Mouse (Mus musculus): ENCODE measurements around the gene Ttll7. TPM values are rescaled to one million over a fixed set of nuclear protein-coding genes. Genes with fewer than 3 reads are reported as not detected.

Gene Ttll7
- polyA plus RNA-seq (2014; fragmentation: Nextera tagmentation; extraction: Ambion mirVana) = 2.9 and 3.4 TPM in 2 replicates

GRCm38 (mm10) chr3:146851966-146852891 is at the start of gene Ttll7:
Gene Ttll7 (plus strand): TSS chr3:146852367.
- no peaks in the 10 kb centered on the region for H3K9me3 ChIP-seq (ENCODE audit: control insufficient read depth, low read depth, low read length)
- H3K4me3 ChIP-seq (ENCODE audit: low read depth, low read length) = peak within 1 kb of the TSS; percentile 57
- peak within 1 kb of the TSS; percentile 45 for H3K9ac ChIP-seq (replicated peaks; ENCODE audit: low read depth, low read length)
- no peak within 1 kb of the TSS for H3K27ac ChIP-seq (ENCODE audit: low read length)
- H3K4me1 ChIP-seq (ENCODE audit: control insufficient read depth, insufficient read depth, low read length) = peaks cover 7% of the 10 kb centered on the region; the same call in 1 of the 2 replicates
- peak; percentile 96 for ATAC-seq (ENCODE audit: insufficient number of reproducible peaks, insufficient read depth, low FRiP score, low read depth)
- no peaks in the 10 kb centered on the region for H3K36me3 ChIP-seq (ENCODE audit: control insufficient read depth, insufficient read depth, low read length)
- no peaks in the 10 kb centered on the region for H3K27me3 ChIP-seq (ENCODE audit: control insufficient read depth, insufficient read depth, low read length)
- WGBS = under 1% methylated on average over 36 of the region's 36 CpGs
- H3K4me2 ChIP-seq (replicated peaks; ENCODE audit: low read depth, low read length) = peak within 1 kb of the TSS; percentile 92

DNA sequence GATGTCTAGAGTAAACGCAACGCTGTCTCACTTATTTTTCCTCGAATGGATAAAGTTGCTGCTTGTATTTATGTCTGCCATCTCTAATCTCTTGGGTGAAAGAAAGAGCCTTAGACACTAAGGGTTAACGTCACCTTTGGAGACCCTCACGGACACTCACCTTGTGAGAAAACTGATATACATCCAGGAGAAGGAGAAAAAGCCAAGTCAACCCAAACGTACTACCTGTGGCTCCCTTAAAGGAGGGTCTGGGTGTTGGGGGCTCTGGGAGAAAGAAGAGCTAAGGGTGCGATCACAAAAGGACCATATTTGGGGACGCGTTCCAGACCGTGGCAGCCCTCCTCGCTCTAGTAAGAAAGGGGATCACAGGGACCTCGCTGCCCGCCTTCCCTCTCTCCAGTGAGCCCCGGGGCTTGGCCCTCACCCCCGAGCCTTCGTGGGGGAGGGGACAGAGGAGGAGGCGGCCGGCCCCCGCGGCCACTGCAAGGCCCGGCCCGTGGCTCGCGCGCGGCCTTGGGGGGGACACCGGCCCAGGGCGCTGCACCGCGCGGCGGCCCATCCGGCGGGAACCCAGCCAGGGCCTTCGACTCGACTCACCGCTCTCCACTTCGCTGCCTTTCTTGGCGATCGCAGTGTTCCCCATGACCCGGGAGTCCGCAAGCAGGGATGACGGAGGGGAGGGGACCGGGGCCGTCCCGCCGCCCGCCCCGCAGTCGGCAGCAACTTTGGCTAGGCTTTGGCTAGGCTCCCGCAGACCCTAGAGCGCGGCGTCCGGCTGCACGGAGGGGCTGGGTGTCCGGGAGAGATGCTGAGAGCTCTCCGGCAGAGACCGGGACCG is 39.9 kb upstream of the Ttll7 start:
- under 1% methylated on average over 44 of the region's 60 CpGs for WGBS

DNA sequence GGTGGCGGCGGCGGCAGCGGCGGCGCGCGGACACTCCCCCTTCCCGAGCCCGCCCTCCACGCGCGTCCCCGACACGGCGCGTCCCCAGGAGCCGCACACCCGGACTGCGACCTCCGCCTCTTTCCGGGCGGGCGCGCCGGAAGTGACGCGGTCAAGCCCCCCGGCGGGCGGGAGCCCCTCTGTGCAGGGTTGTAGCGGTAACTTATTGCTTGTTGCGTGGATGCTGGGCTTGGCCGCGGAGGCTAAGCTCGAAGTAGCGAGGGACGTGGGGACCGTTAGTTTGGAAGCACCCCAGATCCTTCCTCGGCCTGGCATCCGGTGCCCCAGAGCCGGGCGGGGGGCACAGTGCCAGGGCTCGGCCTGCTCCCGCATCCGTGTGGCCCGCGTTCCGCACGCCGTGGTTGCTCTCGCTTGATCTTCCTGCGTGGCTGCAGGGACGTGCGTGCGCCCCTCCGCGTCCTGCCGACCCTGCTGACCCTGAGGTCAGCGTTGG is 39.2 kb upstream of the Ttll7 start, which contains the start of gene Prkacb:
Gene Prkacb, minus strand, starts transcription at position 90 of the 493 bp plus-strand sequence.
- Histone ChIP-seq H3K27me3 (ENCODE audit: control insufficient read depth, insufficient read depth, low read length) (no peaks in the 10 kb centered on the region), H3K4me2 (replicated peaks; ENCODE audit: low read depth, low read length) (peak within 1 kb of the TSS; percentile 72), H3K36me3 (ENCODE audit: control insufficient read depth, insufficient read depth, low read length) (no peaks in the 10 kb centered on the region), H3K4me1 (ENCODE audit: control insufficient read depth, insufficient read depth, low read length) (peaks cover 4% of the 10 kb centered on the region; the same call in 1 of the 2 replicates), H3K9ac (replicated peaks; ENCODE audit: low read depth, low read length) (peak within 1 kb of the TSS; percentile 83), H3K9me3 (ENCODE audit: control insufficient read depth, low read depth, low read length) (no peaks in the 10 kb centered on the region), H3K27ac (ENCODE audit: low read length) (peak within 1 kb of the TSS; percentile 87), H3K4me3 (ENCODE audit: low read depth, low read length) (peak within 1 kb of the TSS; percentile 69)
- ATAC-seq (ENCODE audit: insufficient number of reproducible peaks, insufficient read depth, low FRiP score, low read depth) = peak; percentile 96
- WGBS = under 1% methylated on average over 33 of the region's 60 CpGs

More for the DNA sequence above, 39.9 kb upstream of the Ttll7 start:
- H3K36me3 ChIP-seq (ENCODE audit: control insufficient read depth, insufficient read depth, low read length) = no peaks in the 10 kb centered on the region
- H3K27ac ChIP-seq (ENCODE audit: low read length) = peak overlapping the region; percentile 87
- peak overlapping the region; percentile 83 for H3K9ac ChIP-seq (replicated peaks; ENCODE audit: low read depth, low read length)
- H3K4me2 ChIP-seq (replicated peaks; ENCODE audit: low read depth, low read length) = peak overlapping the region; percentile 61
- no peaks in the 10 kb centered on the region for H3K9me3 ChIP-seq (ENCODE audit: control insufficient read depth, low read depth, low read length)
- peak overlapping the region; percentile 69 for H3K4me3 ChIP-seq (ENCODE audit: low read depth, low read length)
- H3K27me3 ChIP-seq (ENCODE audit: control insufficient read depth, insufficient read depth, low read length) = no peaks in the 10 kb centered on the region
- peaks cover 4% of the 10 kb centered on the region; the same call in 1 of the 2 replicates for H3K4me1 ChIP-seq (ENCODE audit: control insufficient read depth, insufficient read depth, low read length)
- peak; percentile 74 for ATAC-seq (ENCODE audit: insufficient number of reproducible peaks, insufficient read depth, low FRiP score, low read depth)

DNA sequence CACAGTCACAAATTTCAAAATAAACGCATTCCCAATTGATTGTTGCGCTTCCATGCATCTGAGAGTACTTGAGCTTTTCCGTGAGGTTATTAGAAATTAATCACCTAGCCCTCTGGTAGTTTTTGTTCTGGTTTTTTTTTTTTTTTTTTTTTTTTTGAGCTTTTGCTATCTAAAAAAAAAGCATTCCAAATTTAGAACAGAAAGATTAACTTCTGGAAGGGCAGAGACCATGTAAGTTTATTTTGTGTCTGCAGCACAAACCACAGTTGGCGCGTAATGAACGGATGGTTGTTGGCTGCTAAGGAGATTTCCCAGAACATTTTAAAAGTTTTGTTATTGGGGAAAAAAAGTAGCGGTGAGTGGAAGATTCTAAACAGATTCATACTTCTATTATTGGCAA is 38.5 kb upstream of the Ttll7 start:
- Histone ChIP-seq H3K36me3 (ENCODE audit: control insufficient read depth, insufficient read depth, low read length) (no peaks in the 10 kb centered on the region), H3K27me3 (ENCODE audit: control insufficient read depth, insufficient read depth, low read length) (no peaks in the 10 kb centered on the region), H3K4me3 (ENCODE audit: low read depth, low read length) (peak overlapping the region; percentile 69), H3K9me3 (ENCODE audit: control insufficient read depth, low read depth, low read length) (no peaks in the 10 kb centered on the region), H3K4me2 (replicated peaks; ENCODE audit: low read depth, low read length) (peak overlapping the region; percentile 72), H3K9ac (replicated peaks; ENCODE audit: low read depth, low read length) (no peak overlapping the region; the same call in 1 of the 2 replicates), H3K4me1 (ENCODE audit: control insufficient read depth, insufficient read depth, low read length) (peaks cover 4% of the 10 kb centered on the region; the same call in 1 of the 2 replicates), H3K27ac (ENCODE audit: low read length) (no peak overlapping the region)
- WGBS = 43% methylated on average over 7 of the region's 7 CpGs
- ATAC-seq (ENCODE audit: insufficient number of reproducible peaks, insufficient read depth, low FRiP score, low read depth) = no peak

DNA sequence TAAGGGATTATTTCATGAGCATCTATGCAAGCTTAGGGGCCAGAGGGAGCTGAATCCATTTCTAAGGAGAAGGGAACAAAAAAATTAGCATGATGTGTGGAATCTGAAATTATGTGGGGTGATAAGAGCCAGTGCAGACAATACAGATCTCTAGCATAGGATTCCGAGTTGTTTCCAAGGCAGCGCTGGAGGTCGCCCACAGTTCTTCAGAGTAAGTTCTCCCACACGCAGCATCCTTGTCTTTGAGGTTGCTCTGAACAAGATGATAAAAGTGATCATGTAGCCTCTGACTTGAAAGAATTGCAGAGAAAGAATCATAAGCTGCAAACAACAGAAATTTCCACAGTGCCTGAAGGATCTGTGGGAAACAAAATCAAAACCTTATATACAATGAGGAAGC is 31.4 kb upstream of the Ttll7 start:
- H3K4me1 ChIP-seq (ENCODE audit: control insufficient read depth, insufficient read depth, low read length) = no peaks in the 10 kb centered on the region
- ATAC-seq (ENCODE audit: insufficient number of reproducible peaks, insufficient read depth, low FRiP score, low read depth) = no peak
- H3K36me3 ChIP-seq (ENCODE audit: control insufficient read depth, insufficient read depth, low read length) = no peaks in the 10 kb centered on the region
- no peaks in the 10 kb centered on the region for H3K27me3 ChIP-seq (ENCODE audit: control insufficient read depth, insufficient read depth, low read length)
- WGBS = 93% methylated on average over 4 of the region's 4 CpGs
- no peak overlapping the region for H3K9ac ChIP-seq (replicated peaks; ENCODE audit: low read depth, low read length)
- no peak overlapping the region for H3K4me3 ChIP-seq (ENCODE audit: low read depth, low read length)
- H3K9me3 ChIP-seq (ENCODE audit: control insufficient read depth, low read depth, low read length) = no peaks in the 10 kb centered on the region
- H3K4me2 ChIP-seq (replicated peaks; ENCODE audit: low read depth, low read length) = no peak overlapping the region
- no peak overlapping the region for H3K27ac ChIP-seq (ENCODE audit: low read length)

- Histone ChIP-seq H3K27ac (ENCODE audit: low read length) (no peak overlapping the region), H3K4me1 (ENCODE audit: control insufficient read depth, insufficient read depth, low read length) (no peaks in the 10 kb centered on the region), H3K36me3 (ENCODE audit: control insufficient read depth, insufficient read depth, low read length) (no peaks in the 10 kb centered on the region), H3K9me3 (ENCODE audit: control insufficient read depth, low read depth, low read length) (no peaks in the 10 kb centered on the region), H3K27me3 (ENCODE audit: control insufficient read depth, insufficient read depth, low read length) (no peaks in the 10 kb centered on the region), H3K4me2 (replicated peaks; ENCODE audit: low read depth, low read length) (no peak overlapping the region), H3K4me3 (ENCODE audit: low read depth, low read length) (no peak overlapping the region), H3K9ac (replicated peaks; ENCODE audit: low read depth, low read length) (no peak overlapping the region)
- WGBS = 30% methylated on average over 3 of the region's 3 CpGs
- ATAC-seq (ENCODE audit: insufficient number of reproducible peaks, insufficient read depth, low FRiP score, low read depth) = no peak
These were observed 9.4 kb upstream of the Ttll7 start for GRCm38 (mm10) chr3:146842766-146843165.

- Histone ChIP-seq H3K36me3 (ENCODE audit: control insufficient read depth, insufficient read depth, low read length) (no peaks in the 10 kb centered on the region), H3K4me3 (ENCODE audit: low read depth, low read length) (no peak overlapping the region), H3K4me2 (replicated peaks; ENCODE audit: low read depth, low read length) (no peak overlapping the region), H3K27me3 (ENCODE audit: control insufficient read depth, insufficient read depth, low read length) (no peaks in the 10 kb centered on the region), H3K27ac (ENCODE audit: low read length) (no peak overlapping the region), H3K9ac (replicated peaks; ENCODE audit: low read depth, low read length) (no peak overlapping the region), H3K4me1 (ENCODE audit: control insufficient read depth, insufficient read depth, low read length) (no peaks in the 10 kb centered on the region), H3K9me3 (ENCODE audit: control insufficient read depth, low read depth, low read length) (no peaks in the 10 kb centered on the region)
- WGBS = 85% methylated on average over 6 of the region's 6 CpGs
- ATAC-seq (ENCODE audit: insufficient number of reproducible peaks, insufficient read depth, low FRiP score, low read depth) = no peak
These were observed 8.7 kb upstream of the Ttll7 start for GRCm38 (mm10) chr3:146843470-146843869.

- no peak for ATAC-seq (ENCODE audit: insufficient number of reproducible peaks, insufficient read depth, low FRiP score, low read depth)
- Histone ChIP-seq H3K4me2 (replicated peaks; ENCODE audit: low read depth, low read length) (no peak overlapping the region), H3K36me3 (ENCODE audit: control insufficient read depth, insufficient read depth, low read length) (no peaks in the 10 kb centered on the region), H3K27me3 (ENCODE audit: control insufficient read depth, insufficient read depth, low read length) (no peaks in the 10 kb centered on the region), H3K9ac (replicated peaks; ENCODE audit: low read depth, low read length) (no peak overlapping the region), H3K9me3 (ENCODE audit: control insufficient read depth, low read depth, low read length) (no peaks in the 10 kb centered on the region), H3K27ac (ENCODE audit: low read length) (no peak overlapping the region), H3K4me1 (ENCODE audit: control insufficient read depth, insufficient read depth, low read length) (no peaks in the 10 kb centered on the region), H3K4me3 (ENCODE audit: low read depth, low read length) (no peak overlapping the region)
- WGBS = 89% methylated on average over 5 of the region's 5 CpGs
These were observed 5.9 kb upstream of the Ttll7 start for GRCm38 (mm10) chr3:146846237-146846636.
